Mouse (Mus musculus): ENCODE data around the gene Itpripl2. TPM values are rescaled to one million over a fixed set of nuclear protein-coding genes. Genes with fewer than 3 reads are reported as not detected.

Itpripl2 gene
- polyA plus RNA-seq, 1 experiment from 2014 or later = 1.4 TPM

DNA sequence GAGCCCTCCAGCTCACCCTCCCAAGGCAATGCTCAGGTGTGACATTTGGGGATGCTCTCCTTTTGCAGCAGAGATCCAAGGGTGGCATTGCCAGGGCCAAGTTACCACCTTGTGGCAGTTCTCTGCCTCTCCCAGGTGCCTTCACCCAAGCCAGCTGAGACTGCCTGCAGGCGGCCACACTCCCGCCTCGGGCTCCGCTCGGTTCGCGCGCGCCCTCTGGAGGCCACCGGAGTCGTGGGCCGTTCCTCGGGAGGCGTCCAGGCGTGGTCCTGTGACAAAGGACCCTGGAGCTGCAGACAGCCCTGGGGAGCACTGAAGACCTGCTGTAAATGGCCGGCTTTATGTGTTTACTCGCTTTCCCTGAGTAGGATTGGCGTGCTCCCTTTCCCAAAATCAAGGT is 26.9 kb upstream of the Itpripl2 start:
- H3K4me2 ChIP-seq = no peak overlapping the region
- no peak overlapping the region for H3K4me3 ChIP-seq (ENCODE audit: low read depth, low read length)
- H3K4me1 ChIP-seq (ENCODE audit: control insufficient read depth, insufficient read depth, low read length) = no peaks in the 10 kb centered on the region
- ATAC-seq (replicated peaks; ENCODE audit: insufficient number of reproducible peaks, low FRiP score, low TSS enrichment) = peak; percentile 62
- no peaks in the 10 kb centered on the region for H3K36me3 ChIP-seq (ENCODE audit: control insufficient read depth, insufficient read depth, low read length)
- no peak overlapping the region for H3K9ac ChIP-seq (ENCODE audit: low read depth, low read length)
- 2% methylated on average over 18 of the region's 18 CpGs for WGBS (ENCODE audit: insufficient replicate concordance)
- H3K27me3 ChIP-seq (ENCODE audit: control insufficient read depth, insufficient read depth, low read length) = no peaks in the 10 kb centered on the region
- no peak overlapping the region for H3K27ac ChIP-seq (ENCODE audit: low read depth, low read length)
- H3K9me3 ChIP-seq (replicated peaks; ENCODE audit: control insufficient read depth, low read length) = no peaks in the 10 kb centered on the region

DNA sequence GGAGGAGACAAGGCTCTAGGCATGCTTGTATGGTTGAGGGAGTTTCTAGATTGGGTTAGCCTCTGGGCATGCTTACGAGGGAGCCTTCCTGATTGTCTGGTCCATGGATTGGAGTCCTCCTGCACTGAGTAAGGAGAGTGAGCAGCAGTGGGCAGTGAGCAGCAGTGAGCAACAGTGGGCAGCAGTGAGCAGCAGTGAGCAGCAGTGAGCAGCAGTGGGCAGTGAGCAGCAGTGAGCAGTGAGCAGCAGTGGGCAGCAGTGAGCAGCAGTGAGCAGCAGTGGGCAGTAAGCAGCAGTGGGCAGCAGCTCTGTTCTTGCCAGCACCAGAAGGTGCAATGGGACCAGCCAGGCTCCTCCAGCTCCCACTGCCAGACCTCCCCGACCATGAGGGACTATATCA is 26.0 kb upstream of the Itpripl2 start:
- H3K36me3 ChIP-seq (ENCODE audit: control insufficient read depth, insufficient read depth, low read length) = no peaks in the 10 kb centered on the region
- WGBS (ENCODE audit: insufficient replicate concordance) = 63% methylated on average over 2 of the region's 2 CpGs
- H3K9me3 ChIP-seq (replicated peaks; ENCODE audit: control insufficient read depth, low read length) = no peaks in the 10 kb centered on the region
- H3K27ac ChIP-seq (ENCODE audit: low read depth, low read length) = no peak overlapping the region
- H3K9ac ChIP-seq (ENCODE audit: low read depth, low read length) = no peak overlapping the region
- no peak for ATAC-seq (replicated peaks; ENCODE audit: insufficient number of reproducible peaks, low FRiP score, low TSS enrichment)
- H3K4me2 ChIP-seq = no peak overlapping the region
- H3K4me3 ChIP-seq (ENCODE audit: low read depth, low read length) = no peak overlapping the region
- no peaks in the 10 kb centered on the region; the same call in 1 of the 2 replicates for H3K4me1 ChIP-seq (ENCODE audit: control insufficient read depth, insufficient read depth, low read length)
- no peaks in the 10 kb centered on the region for H3K27me3 ChIP-seq (ENCODE audit: control insufficient read depth, insufficient read depth, low read length)

DNA sequence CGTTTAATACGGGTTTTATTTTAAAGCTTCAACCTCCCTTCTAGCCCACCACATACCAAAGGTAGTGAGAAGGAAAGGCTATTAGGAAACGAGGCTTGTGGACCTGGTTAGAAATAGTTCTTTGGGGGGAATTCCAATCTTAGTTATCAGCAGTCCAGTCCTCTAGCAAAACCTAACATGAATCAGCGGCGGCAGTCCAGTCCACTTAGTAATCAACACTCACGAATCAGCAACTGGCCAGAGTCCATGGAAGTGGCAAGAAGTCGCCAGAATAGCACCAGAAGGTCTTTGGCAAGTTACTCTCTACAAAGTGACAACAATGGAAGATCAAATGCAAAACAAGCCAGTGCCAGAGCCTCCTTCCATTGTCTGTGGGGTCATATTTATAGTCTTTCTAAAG is 16.8 kb upstream of the Itpripl2 start:
- no peak for ATAC-seq (replicated peaks; ENCODE audit: insufficient number of reproducible peaks, low FRiP score, low TSS enrichment)
- Histone ChIP-seq H3K9ac (ENCODE audit: low read depth, low read length) (no peak overlapping the region), H3K4me3 (ENCODE audit: low read depth, low read length) (no peak overlapping the region), H3K4me2 (no peak overlapping the region), H3K4me1 (ENCODE audit: control insufficient read depth, insufficient read depth, low read length) (no peaks in the 10 kb centered on the region; the same call in 1 of the 2 replicates), H3K27ac (ENCODE audit: low read depth, low read length) (no peak overlapping the region), H3K27me3 (ENCODE audit: control insufficient read depth, insufficient read depth, low read length) (no peaks in the 10 kb centered on the region), H3K9me3 (replicated peaks; ENCODE audit: control insufficient read depth, low read length) (no peaks in the 10 kb centered on the region), H3K36me3 (ENCODE audit: control insufficient read depth, insufficient read depth, low read length) (no peaks in the 10 kb centered on the region)
- 45% methylated on average over 7 of the region's 7 CpGs for whole genome bisulfite sequencing (ENCODE audit: insufficient replicate concordance)

DNA sequence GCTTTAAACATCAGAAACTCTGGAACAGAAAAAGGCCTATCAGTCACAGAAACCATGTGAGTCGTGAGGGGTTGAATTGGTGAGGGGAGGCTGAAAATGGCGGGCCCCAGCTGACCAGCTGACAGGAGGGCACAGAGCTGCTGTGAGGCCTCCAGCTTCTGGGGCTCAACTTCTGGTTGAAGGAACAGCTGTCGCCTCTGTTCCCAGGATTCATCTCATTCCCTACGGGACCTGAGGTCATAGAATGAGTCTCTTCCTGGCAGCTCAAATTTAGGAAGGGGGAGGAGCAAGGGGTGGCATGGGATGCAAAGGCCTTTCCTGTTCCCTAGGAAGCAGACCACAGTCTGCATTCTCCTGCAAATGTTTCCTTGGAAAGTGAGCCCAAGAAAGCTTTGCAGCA is 12.1 kb upstream of the Itpripl2 start:
- no peak overlapping the region for H3K4me3 ChIP-seq (ENCODE audit: low read depth, low read length)
- H3K27ac ChIP-seq (ENCODE audit: low read depth, low read length) = no peak overlapping the region
- no peaks in the 10 kb centered on the region; the same call in 1 of the 2 replicates for H3K4me1 ChIP-seq (ENCODE audit: control insufficient read depth, insufficient read depth, low read length)
- no peaks in the 10 kb centered on the region for H3K27me3 ChIP-seq (ENCODE audit: control insufficient read depth, insufficient read depth, low read length)
- no peaks in the 10 kb centered on the region for H3K9me3 ChIP-seq (replicated peaks; ENCODE audit: control insufficient read depth, low read length)
- no peak for ATAC-seq (replicated peaks; ENCODE audit: insufficient number of reproducible peaks, low FRiP score, low TSS enrichment)
- no peak overlapping the region for H3K4me2 ChIP-seq
- H3K9ac ChIP-seq (ENCODE audit: low read depth, low read length) = no peak overlapping the region
- no peaks in the 10 kb centered on the region for H3K36me3 ChIP-seq (ENCODE audit: control insufficient read depth, insufficient read depth, low read length)
- WGBS (ENCODE audit: insufficient replicate concordance) = 68% methylated on average over 4 of the region's 4 CpGs

DNA sequence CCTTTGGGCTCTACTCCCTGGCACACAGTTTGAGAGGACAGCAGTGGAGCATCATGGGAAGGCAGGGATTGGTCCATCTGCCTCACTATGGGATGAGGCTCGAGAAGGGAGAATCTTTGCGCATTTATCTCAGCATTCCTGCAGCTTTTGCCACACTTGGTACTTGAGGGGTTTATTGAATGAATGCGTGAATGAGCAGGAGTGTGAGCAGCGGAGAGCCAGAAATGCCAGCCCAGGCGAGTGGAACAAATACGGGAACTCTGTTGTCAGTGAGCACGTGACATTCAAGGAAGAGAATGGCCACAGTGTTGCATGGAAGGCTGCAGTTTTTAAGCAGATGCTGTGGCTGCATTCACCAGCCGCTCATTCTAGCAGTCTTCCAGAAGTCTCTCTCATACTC is 10.6 kb upstream of the Itpripl2 start:
- no peak for ATAC-seq (replicated peaks; ENCODE audit: insufficient number of reproducible peaks, low FRiP score, low TSS enrichment)
- Histone ChIP-seq H3K27ac (ENCODE audit: low read depth, low read length) (no peak overlapping the region), H3K4me1 (ENCODE audit: control insufficient read depth, insufficient read depth, low read length) (no peaks in the 10 kb centered on the region), H3K4me2 (no peak overlapping the region), H3K9ac (ENCODE audit: low read depth, low read length) (no peak overlapping the region), H3K36me3 (ENCODE audit: control insufficient read depth, insufficient read depth, low read length) (no peaks in the 10 kb centered on the region), H3K4me3 (ENCODE audit: low read depth, low read length) (no peak overlapping the region), H3K9me3 (replicated peaks; ENCODE audit: control insufficient read depth, low read length) (no peaks in the 10 kb centered on the region), H3K27me3 (ENCODE audit: control insufficient read depth, insufficient read depth, low read length) (no peaks in the 10 kb centered on the region)
- WGBS (ENCODE audit: insufficient replicate concordance) = 73% methylated on average over 8 of the region's 8 CpGs

DNA sequence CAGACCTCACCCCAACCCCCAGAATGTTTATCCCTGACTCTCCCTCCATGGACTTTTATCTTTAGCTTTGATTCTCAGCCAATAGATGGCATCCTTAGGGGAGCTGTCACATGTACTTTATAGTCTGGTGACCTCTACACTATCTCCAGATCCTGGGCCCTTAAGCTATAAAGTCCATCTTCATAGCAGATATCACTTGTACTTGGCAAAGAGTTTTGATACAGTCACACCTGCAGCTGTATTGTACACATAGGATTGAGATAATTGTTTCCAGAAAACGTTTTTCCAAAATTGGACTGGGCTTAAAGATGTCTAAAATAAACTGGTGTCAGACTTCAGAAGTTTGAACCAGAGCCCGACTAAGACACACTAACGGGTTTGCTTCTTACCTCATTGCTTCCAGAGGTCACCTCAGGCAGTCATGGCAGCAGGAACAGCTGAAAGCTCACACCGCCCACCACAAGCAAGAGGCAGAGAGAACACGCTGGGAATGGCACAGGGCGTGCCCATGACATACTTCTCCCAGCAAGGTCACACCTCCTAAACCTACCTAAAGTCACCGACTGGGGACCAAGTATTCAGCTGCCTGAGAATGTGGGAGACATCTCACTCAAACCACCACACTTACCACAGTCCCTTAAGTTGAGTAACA is 8.1 kb upstream of the Itpripl2 start:
- no peak for ATAC-seq (replicated peaks; ENCODE audit: insufficient number of reproducible peaks, low FRiP score, low TSS enrichment)
- Histone ChIP-seq H3K27me3 (ENCODE audit: control insufficient read depth, insufficient read depth, low read length) (no peaks in the 10 kb centered on the region), H3K4me1 (ENCODE audit: control insufficient read depth, insufficient read depth, low read length) (no peaks in the 10 kb centered on the region), H3K4me2 (no peak overlapping the region), H3K36me3 (ENCODE audit: control insufficient read depth, insufficient read depth, low read length) (no peaks in the 10 kb centered on the region), H3K9ac (ENCODE audit: low read depth, low read length) (no peak overlapping the region), H3K4me3 (ENCODE audit: low read depth, low read length) (no peak overlapping the region), H3K9me3 (replicated peaks; ENCODE audit: control insufficient read depth, low read length) (no peaks in the 10 kb centered on the region), H3K27ac (ENCODE audit: low read depth, low read length) (no peak overlapping the region)
- WGBS (ENCODE audit: insufficient replicate concordance) = 61% methylated on average over 7 of the region's 7 CpGs

DNA sequence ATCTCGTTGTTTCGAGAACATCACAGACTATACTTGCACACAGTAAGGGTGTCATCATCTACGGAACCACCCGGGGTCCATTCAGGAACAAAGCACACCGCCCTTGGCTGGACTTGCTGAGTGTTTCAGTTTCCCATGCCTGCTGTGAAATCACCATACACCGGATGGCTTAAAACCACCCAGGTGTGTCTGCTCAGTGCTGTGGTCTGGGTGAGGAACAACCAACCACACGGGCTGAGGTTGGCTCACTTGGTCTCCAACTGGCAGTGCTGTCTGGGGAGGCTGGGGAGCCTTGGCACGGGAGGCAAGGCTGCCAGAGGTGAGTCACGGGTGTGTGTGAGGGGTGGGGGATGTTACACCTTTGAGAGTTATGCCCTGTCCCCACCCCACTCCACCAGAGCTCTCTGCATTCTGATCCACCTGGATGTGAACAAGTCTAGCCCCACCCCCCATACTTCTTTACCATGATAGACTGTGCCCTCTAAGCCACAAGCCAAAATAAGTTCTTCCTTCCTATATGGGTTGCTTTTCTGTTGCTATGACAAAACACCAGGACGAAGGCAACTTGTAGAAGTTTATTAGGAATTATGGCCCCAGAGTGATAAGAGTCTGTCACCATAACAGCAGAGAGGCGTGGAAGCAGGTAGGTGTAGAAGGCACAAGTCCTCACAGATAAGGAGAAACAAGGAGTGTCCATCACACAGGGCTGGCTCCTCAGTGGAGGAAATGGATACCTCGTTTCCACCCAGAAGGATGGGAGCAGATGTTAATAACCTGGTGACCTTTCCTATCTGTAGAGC is 7.4 kb upstream of the Itpripl2 start:
- no peak overlapping the region for H3K4me3 ChIP-seq (ENCODE audit: low read depth, low read length)
- H3K27ac ChIP-seq (ENCODE audit: low read depth, low read length) = no peak overlapping the region
- no peaks in the 10 kb centered on the region for H3K4me1 ChIP-seq (ENCODE audit: control insufficient read depth, insufficient read depth, low read length)
- no peaks in the 10 kb centered on the region for H3K9me3 ChIP-seq (replicated peaks; ENCODE audit: control insufficient read depth, low read length)
- H3K36me3 ChIP-seq (ENCODE audit: control insufficient read depth, insufficient read depth, low read length) = no peaks in the 10 kb centered on the region
- ATAC-seq (replicated peaks; ENCODE audit: insufficient number of reproducible peaks, low FRiP score, low TSS enrichment) = no peak
- no peak overlapping the region for H3K9ac ChIP-seq (ENCODE audit: low read depth, low read length)
- no peaks in the 10 kb centered on the region for H3K27me3 ChIP-seq (ENCODE audit: control insufficient read depth, insufficient read depth, low read length)
- WGBS (ENCODE audit: insufficient replicate concordance) = 71% methylated on average over 12 of the region's 12 CpGs
- no peak overlapping the region for H3K4me2 ChIP-seq

DNA sequence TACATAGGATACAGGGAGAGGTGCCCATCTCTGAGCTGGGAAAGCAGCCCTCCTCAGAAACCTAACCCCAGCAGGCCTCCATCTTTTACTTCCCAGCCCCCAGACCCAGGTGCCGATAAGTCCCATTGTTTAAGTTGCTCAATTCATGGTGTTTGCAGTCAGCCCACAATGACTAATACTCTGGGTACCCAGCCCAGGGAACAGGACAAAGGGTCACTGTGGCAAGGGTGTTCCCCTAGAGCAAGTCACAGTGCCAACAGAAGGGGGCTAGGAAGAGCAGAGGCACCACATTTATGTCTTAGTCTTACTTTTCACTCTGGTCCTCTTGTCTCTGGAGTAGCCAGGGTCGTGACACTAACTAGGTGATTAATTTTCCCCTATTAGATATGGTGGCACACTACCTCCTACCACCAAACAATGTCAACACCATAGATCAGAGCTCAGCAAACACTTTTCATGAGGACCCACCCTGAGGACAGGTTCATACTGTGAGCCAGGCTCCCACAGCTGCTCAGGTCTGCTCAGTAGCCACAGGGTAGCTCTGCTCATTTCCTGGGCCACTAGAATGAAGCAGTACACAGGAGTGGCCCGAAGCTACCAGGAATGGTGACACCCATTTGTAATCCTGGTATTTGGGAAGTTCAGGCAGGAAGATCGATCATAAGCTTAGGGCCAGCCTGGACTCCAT is 3.3 kb upstream of the Itpripl2 start:
- Histone ChIP-seq H3K27me3 (ENCODE audit: control insufficient read depth, insufficient read depth, low read length) (peaks cover 14% of the 10 kb centered on the region), H3K9me3 (replicated peaks; ENCODE audit: control insufficient read depth, low read length) (no peaks in the 10 kb centered on the region), H3K4me1 (ENCODE audit: control insufficient read depth, insufficient read depth, low read length) (peaks cover 4% of the 10 kb centered on the region; the same call in 1 of the 2 replicates), H3K36me3 (ENCODE audit: control insufficient read depth, insufficient read depth, low read length) (no peaks in the 10 kb centered on the region; the same call in 1 of the 2 replicates), H3K4me2 (no peak overlapping the region), H3K9ac (ENCODE audit: low read depth, low read length) (no peak overlapping the region), H3K27ac (ENCODE audit: low read depth, low read length) (no peak overlapping the region), H3K4me3 (ENCODE audit: low read depth, low read length) (no peak overlapping the region)
- 76% methylated on average over 4 of the region's 4 CpGs for WGBS (ENCODE audit: insufficient replicate concordance)
- no peak for ATAC-seq (replicated peaks; ENCODE audit: insufficient number of reproducible peaks, low FRiP score, low TSS enrichment)

Data from heart, embryonic 11.5 days (tissue).